Mouse (Mus musculus) G1E (cell line): ENCODE measurements around the gene Hrg. TPM values are rescaled to one million over a fixed set of nuclear protein-coding genes. Genes with fewer than 3 reads are reported as not detected.

Experiments used
- polyA plus RNA-seq: library from polyadenylated mRNA; stranded (reverse); fragments of >175 nt; gene quantifications from 2 replicates; pipeline ENCODE4 v1.2.3, GENCODE M21; 2012
- total RNA-seq, 2 experiments: library from RNA; stranded (forward) in 1 of 2; stranded (reverse) in 1 of 2; fragments of 200-1000 nt in 1 of 2; fragments of >200 nt in 1 of 2; fragmentation: Nextera tagmentation in 1 of 2; gene quantifications; 2 replicates each; pipeline ENCODE4 v1.2.3; 2014 to 2017

Gene Hrg
- total and polyA plus RNA-seq, 3 experiments, result not detected

Other genes starting within 250 kb of the Hrg start
- not detected in 2 replicates for gene Crygs, start 139.5 kb upstream of the Hrg start, total RNA-seq (2014; fragmentation: Nextera tagmentation)
- gene Crygs, start 139.5 kb upstream of the Hrg start, total RNA-seq (2017), result 0.16 and 0.17 TPM in 2 replicates
- not detected in 2 replicates for gene Crygs, start 139.5 kb upstream of the Hrg start, polyA plus RNA-seq
- 31.6 and 38.8 TPM in 2 replicates for gene Tbccd1, start 93.4 kb upstream of the Hrg start, total RNA-seq (2014; fragmentation: Nextera tagmentation)
- gene Tbccd1, start 93.4 kb upstream of the Hrg start, total RNA-seq (2017), result 43.9 and 46.1 TPM in 2 replicates
- gene Tbccd1, start 93.4 kb upstream of the Hrg start, polyA plus RNA-seq, result 1.8 and 2.4 TPM in 2 replicates
- 42.4 and 44.4 TPM in 2 replicates for gene Dnajb11, start 93.2 kb upstream of the Hrg start, total RNA-seq (2014; fragmentation: Nextera tagmentation)
- gene Dnajb11, start 93.2 kb upstream of the Hrg start, total RNA-seq (2017), result 103 and 121 TPM in 2 replicates
- gene Dnajb11, start 93.2 kb upstream of the Hrg start, polyA plus RNA-seq, result 24.4 and 25.1 TPM in 2 replicates
- gene Ahsg, start 59.8 kb upstream of the Hrg start, total RNA-seq (2014; fragmentation: Nextera tagmentation), result 2.7 and 4.4 TPM in 2 replicates
- 0.38 and 0.52 TPM in 2 replicates for gene Ahsg, start 59.8 kb upstream of the Hrg start, total RNA-seq (2017)
- gene Ahsg, start 59.8 kb upstream of the Hrg start, polyA plus RNA-seq, result 0.11 and 0.15 TPM in 2 replicates
- 4.6 and 5.1 TPM in 2 replicates for gene Fetub, start 32.7 kb upstream of the Hrg start, total RNA-seq (2014; fragmentation: Nextera tagmentation)
- 1.7 and 2.1 TPM in 2 replicates for gene Fetub, start 32.7 kb upstream of the Hrg start, total RNA-seq (2017)
- 0.66 and 0.92 TPM in 2 replicates for gene Fetub, start 32.7 kb upstream of the Hrg start, polyA plus RNA-seq
- gene Kng2, start 78.4 kb downstream of the Hrg start, total RNA-seq (2014; fragmentation: Nextera tagmentation), result not detected in 2 replicates
- 0.17 TPM in 1 of 2 replicates, not detected in the other for gene Kng2, start 78.4 kb downstream of the Hrg start, total RNA-seq (2017)
- gene Kng2, start 78.4 kb downstream of the Hrg start, polyA plus RNA-seq, result not detected in 2 replicates
- gene Kng1, start 106.8 kb downstream of the Hrg start, total RNA-seq (2014; fragmentation: Nextera tagmentation), result not detected in 2 replicates
- 0.12 TPM in 1 of 2 replicates, not detected in the other for gene Kng1, start 106.8 kb downstream of the Hrg start, total RNA-seq (2017)
- gene Kng1, start 106.8 kb downstream of the Hrg start, polyA plus RNA-seq, result not detected in 2 replicates
- 776 and 797 TPM in 2 replicates for gene Eif4a2, start 156.4 kb downstream of the Hrg start, total RNA-seq (2014; fragmentation: Nextera tagmentation)
- gene Eif4a2, start 156.4 kb downstream of the Hrg start, total RNA-seq (2017), result 849 and 913 TPM in 2 replicates
- 8.4 and 10.5 TPM in 2 replicates for gene Eif4a2, start 156.4 kb downstream of the Hrg start, polyA plus RNA-seq
- 181 and 229 TPM in 2 replicates for gene Rfc4, start 176.7 kb downstream of the Hrg start, total RNA-seq (2014; fragmentation: Nextera tagmentation)
- gene Rfc4, start 176.7 kb downstream of the Hrg start, total RNA-seq (2017), result 87.3 and 90.1 TPM in 2 replicates
- 29.7 and 49.2 TPM in 2 replicates for gene Rfc4, start 176.7 kb downstream of the Hrg start, polyA plus RNA-seq
- not detected in 2 replicates for gene Adipoq, start 195.5 kb downstream of the Hrg start, total RNA-seq (2014; fragmentation: Nextera tagmentation)
- 0.16 TPM in 1 of 2 replicates, not detected in the other for gene Adipoq, start 195.5 kb downstream of the Hrg start, total RNA-seq (2017)
- gene Adipoq, start 195.5 kb downstream of the Hrg start, polyA plus RNA-seq, result not detected in 2 replicates